Mouse (Mus musculus): ENCODE measurements at regions not wholly inside any gene's neighbourhood (a gene's known extent, or its start where the extent isn't known, plus 50 kb on each side); places are given as distances from the start of the nearest gene placed in this dataset.

DNA sequence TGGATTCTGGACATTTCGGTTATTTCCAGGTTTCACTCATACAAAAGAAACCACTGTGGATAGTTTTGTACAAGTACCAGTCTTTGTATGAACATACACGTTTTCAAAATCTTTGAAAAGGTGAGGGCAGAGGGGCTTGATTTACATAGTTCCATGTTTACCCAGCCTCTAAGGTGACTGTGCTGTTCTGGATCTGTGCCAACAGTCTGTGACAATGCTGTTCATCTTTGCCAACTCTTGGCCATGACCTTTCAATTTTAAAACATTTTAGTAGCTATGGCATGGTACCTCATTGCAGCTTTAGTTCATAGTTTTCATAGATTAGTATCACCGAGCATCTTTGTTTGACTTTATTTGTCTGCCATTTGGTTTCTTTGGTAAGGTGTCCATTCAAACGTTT, 243.0 kb downstream of the Kcnrg start:
- H3K9ac ChIP-seq (replicated peaks; ENCODE audit: low read length, poor library complexity, severe bottlenecking) = no peak overlapping the region
- TF ChIP-seq CTCF (IDR thresholded peaks at IDR 0.05) = no peak

GRCm38 (mm10) chr14:61857616-61858015, 250.4 kb downstream of the Kcnrg start:
- no peak overlapping the region for H3K4me3 ChIP-seq (ENCODE audit: low read depth, low read length)
- DNase-seq (ENCODE audit: low spot score) = no peak
- WGBS = 88% methylated on average over 6 of the region's 6 CpGs
- no peaks in the 10 kb centered on the region for H3K4me1 ChIP-seq (ENCODE audit: insufficient read depth, low read length)
- no peaks in the 10 kb centered on the region for H3K9me3 ChIP-seq (ENCODE audit: low read length)
- H3K27me3 ChIP-seq (ENCODE audit: insufficient read depth, low read length) = no peaks in the 10 kb centered on the region
- H3K9ac ChIP-seq (replicated peaks; ENCODE audit: low read length, poor library complexity, severe bottlenecking) = no peak overlapping the region
- no peak for ATAC-seq (ENCODE audit: low FRiP score)
- H3K4me2 ChIP-seq (ENCODE audit: low read depth, low read length, poor library complexity, severe bottlenecking) = no peak overlapping the region
- no peaks in the 10 kb centered on the region for H3K36me3 ChIP-seq (ENCODE audit: insufficient read depth, low read length)
- H3K27ac ChIP-seq (ENCODE audit: low read depth, low read length) = no peak overlapping the region
- no peak for TF ChIP-seq CTCF (IDR thresholded peaks at IDR 0.05)

More for the DNA sequence above, 243.0 kb downstream of the Kcnrg start:
- no peaks in the 10 kb centered on the region for H3K27me3 ChIP-seq (ENCODE audit: insufficient read depth, low read length)
- WGBS = 86% methylated on average over 4 of the region's 4 CpGs
- ATAC-seq (ENCODE audit: low FRiP score) (no peak), DNase-seq (ENCODE audit: low spot score) (no peak)
- H3K4me3 ChIP-seq (ENCODE audit: low read depth, low read length) = no peak overlapping the region
- H3K36me3 ChIP-seq (ENCODE audit: insufficient read depth, low read length) = no peaks in the 10 kb centered on the region
- no peak overlapping the region for H3K4me2 ChIP-seq (ENCODE audit: low read depth, low read length, poor library complexity, severe bottlenecking)
- no peaks in the 10 kb centered on the region for H3K4me1 ChIP-seq (ENCODE audit: insufficient read depth, low read length)
- H3K27ac ChIP-seq (ENCODE audit: low read depth, low read length) = no peak overlapping the region
- H3K9me3 ChIP-seq (ENCODE audit: low read length) = no peaks in the 10 kb centered on the region

DNA sequence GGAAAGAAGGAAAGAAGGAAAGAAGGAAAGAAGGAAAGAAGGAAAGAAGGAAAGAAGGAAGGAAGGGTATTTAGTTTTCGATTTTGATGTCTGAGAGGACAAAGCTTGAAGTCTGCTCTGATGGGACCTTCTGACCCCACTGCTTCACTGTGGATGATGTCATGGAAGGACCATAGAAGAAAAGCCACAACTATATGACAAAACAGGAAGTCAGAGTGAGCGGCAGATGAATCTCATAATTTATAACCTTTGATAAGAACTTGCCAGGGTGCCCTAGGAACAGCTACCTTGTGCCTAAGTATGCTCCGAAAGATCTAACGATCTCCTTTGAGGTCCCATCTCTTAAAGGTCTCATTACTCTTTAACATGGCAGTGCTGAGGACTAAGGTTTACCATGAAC, 253.4 kb downstream of the Kcnrg start:
- H3K9ac ChIP-seq (replicated peaks; ENCODE audit: low read length, poor library complexity, severe bottlenecking) = no peak overlapping the region
- no peak overlapping the region for H3K4me2 ChIP-seq (ENCODE audit: low read depth, low read length, poor library complexity, severe bottlenecking)
- no peak overlapping the region for H3K27ac ChIP-seq (ENCODE audit: low read depth, low read length)
- no peaks in the 10 kb centered on the region for H3K27me3 ChIP-seq (ENCODE audit: insufficient read depth, low read length)
- ATAC-seq (ENCODE audit: low FRiP score) (no peak), DNase-seq (ENCODE audit: low spot score) (no peak)
- H3K4me3 ChIP-seq (ENCODE audit: low read depth, low read length) = no peak overlapping the region
- no peaks in the 10 kb centered on the region for H3K9me3 ChIP-seq (ENCODE audit: low read length)
- no peaks in the 10 kb centered on the region for H3K4me1 ChIP-seq (ENCODE audit: insufficient read depth, low read length)
- no peak for TF ChIP-seq CTCF (IDR thresholded peaks at IDR 0.05)
- no peaks in the 10 kb centered on the region for H3K36me3 ChIP-seq (ENCODE audit: insufficient read depth, low read length)
- WGBS = 93% methylated on average over 4 of the region's 4 CpGs

GRCm38 (mm10) chr14:61861357-61861958, 254.2 kb downstream of the Kcnrg start:
- DNase-seq (ENCODE audit: low spot score) (no peak), ATAC-seq (ENCODE audit: low FRiP score) (no peak)
- no peaks in the 10 kb centered on the region for H3K27me3 ChIP-seq (ENCODE audit: insufficient read depth, low read length)
- H3K9ac ChIP-seq (replicated peaks; ENCODE audit: low read length, poor library complexity, severe bottlenecking) = no peak overlapping the region
- no peak overlapping the region for H3K4me3 ChIP-seq (ENCODE audit: low read depth, low read length)
- 92% methylated on average over 8 of the region's 8 CpGs for WGBS
- TF ChIP-seq CTCF (IDR thresholded peaks at IDR 0.05) = no peak
- H3K4me1 ChIP-seq (ENCODE audit: insufficient read depth, low read length) = no peaks in the 10 kb centered on the region
- H3K9me3 ChIP-seq (ENCODE audit: low read length) = no peaks in the 10 kb centered on the region
- no peak overlapping the region for H3K27ac ChIP-seq (ENCODE audit: low read depth, low read length)
- no peak overlapping the region for H3K4me2 ChIP-seq (ENCODE audit: low read depth, low read length, poor library complexity, severe bottlenecking)
- no peaks in the 10 kb centered on the region for H3K36me3 ChIP-seq (ENCODE audit: insufficient read depth, low read length)

DNA sequence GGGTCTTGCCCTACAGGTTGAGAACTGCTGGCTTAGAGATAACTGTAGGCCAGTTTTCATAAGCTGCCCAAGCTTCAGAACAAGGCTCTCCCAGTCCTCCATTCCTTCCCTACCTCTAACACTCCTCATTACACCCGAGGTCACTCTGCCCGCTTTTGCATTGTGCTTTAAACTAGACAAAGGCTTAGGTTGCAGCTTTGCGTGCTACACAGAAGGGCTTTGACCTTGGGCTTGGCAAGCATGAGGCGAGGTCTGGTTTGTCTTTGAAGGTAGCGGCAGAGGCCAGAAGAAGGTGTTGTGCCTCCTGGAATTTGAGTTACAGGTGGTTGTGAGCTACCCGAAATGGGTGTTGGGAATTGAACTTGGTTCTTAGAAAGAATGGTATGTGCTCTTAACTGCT, 255.7 kb downstream of the Kcnrg start:
- no peak for TF ChIP-seq CTCF (IDR thresholded peaks at IDR 0.05)
- Histone ChIP-seq H3K36me3 (ENCODE audit: insufficient read depth, low read length) (no peaks in the 10 kb centered on the region), H3K27ac (ENCODE audit: low read depth, low read length) (no peak overlapping the region), H3K4me1 (ENCODE audit: insufficient read depth, low read length) (no peaks in the 10 kb centered on the region), H3K9ac (replicated peaks; ENCODE audit: low read length, poor library complexity, severe bottlenecking) (no peak overlapping the region), H3K4me2 (ENCODE audit: low read depth, low read length, poor library complexity, severe bottlenecking) (no peak overlapping the region), H3K27me3 (ENCODE audit: insufficient read depth, low read length) (no peaks in the 10 kb centered on the region), H3K4me3 (ENCODE audit: low read depth, low read length) (no peak overlapping the region), H3K9me3 (ENCODE audit: low read length) (no peaks in the 10 kb centered on the region)
- ATAC-seq (ENCODE audit: low FRiP score) (no peak), DNase-seq (ENCODE audit: low spot score) (no peak)
- 89% methylated on average over 6 of the region's 6 CpGs for WGBS

DNA sequence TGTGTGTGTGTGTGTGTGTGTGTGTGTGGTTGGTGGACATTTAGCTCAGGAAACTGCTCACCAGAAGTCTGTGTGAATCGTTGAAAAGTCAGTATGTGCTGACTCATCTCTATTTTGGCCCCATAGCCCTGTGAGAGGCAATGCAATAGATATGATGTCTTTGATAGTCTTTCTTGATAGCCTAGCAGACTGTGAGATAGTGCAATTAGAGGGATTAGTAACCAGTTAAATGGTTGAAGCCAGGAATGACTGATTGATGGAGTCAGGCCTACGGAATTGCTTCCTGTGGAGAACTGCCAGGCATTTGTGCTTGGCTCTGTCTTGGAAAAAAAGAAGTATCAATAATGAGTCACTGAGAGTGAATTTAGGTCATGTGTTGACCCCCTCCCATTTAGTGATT, 256.2 kb downstream of the Kcnrg start:
- Histone ChIP-seq H3K9me3 (ENCODE audit: low read length) (no peaks in the 10 kb centered on the region), H3K27me3 (ENCODE audit: insufficient read depth, low read length) (no peaks in the 10 kb centered on the region), H3K4me1 (ENCODE audit: insufficient read depth, low read length) (no peaks in the 10 kb centered on the region), H3K4me3 (ENCODE audit: low read depth, low read length) (no peak overlapping the region), H3K4me2 (ENCODE audit: low read depth, low read length, poor library complexity, severe bottlenecking) (no peak overlapping the region), H3K36me3 (ENCODE audit: insufficient read depth, low read length) (no peaks in the 10 kb centered on the region), H3K27ac (ENCODE audit: low read depth, low read length) (no peak overlapping the region), H3K9ac (replicated peaks; ENCODE audit: low read length, poor library complexity, severe bottlenecking) (no peak overlapping the region)
- DNase-seq (ENCODE audit: low spot score) (no peak), ATAC-seq (ENCODE audit: low FRiP score) (no peak)
- TF ChIP-seq CTCF (IDR thresholded peaks at IDR 0.05) = no peak
- 83% methylated on average over 2 of the region's 2 CpGs for WGBS
